Mouse (Mus musculus): Measurements from ENCODE around the gene Fgf14.
"Not testable (repeated sequence)": the region's sequence is repeated elsewhere in the genome, so short reads cannot be mapped to it uniquely, and the experiment has no call there.

The Fgf14 gene

DNA sequence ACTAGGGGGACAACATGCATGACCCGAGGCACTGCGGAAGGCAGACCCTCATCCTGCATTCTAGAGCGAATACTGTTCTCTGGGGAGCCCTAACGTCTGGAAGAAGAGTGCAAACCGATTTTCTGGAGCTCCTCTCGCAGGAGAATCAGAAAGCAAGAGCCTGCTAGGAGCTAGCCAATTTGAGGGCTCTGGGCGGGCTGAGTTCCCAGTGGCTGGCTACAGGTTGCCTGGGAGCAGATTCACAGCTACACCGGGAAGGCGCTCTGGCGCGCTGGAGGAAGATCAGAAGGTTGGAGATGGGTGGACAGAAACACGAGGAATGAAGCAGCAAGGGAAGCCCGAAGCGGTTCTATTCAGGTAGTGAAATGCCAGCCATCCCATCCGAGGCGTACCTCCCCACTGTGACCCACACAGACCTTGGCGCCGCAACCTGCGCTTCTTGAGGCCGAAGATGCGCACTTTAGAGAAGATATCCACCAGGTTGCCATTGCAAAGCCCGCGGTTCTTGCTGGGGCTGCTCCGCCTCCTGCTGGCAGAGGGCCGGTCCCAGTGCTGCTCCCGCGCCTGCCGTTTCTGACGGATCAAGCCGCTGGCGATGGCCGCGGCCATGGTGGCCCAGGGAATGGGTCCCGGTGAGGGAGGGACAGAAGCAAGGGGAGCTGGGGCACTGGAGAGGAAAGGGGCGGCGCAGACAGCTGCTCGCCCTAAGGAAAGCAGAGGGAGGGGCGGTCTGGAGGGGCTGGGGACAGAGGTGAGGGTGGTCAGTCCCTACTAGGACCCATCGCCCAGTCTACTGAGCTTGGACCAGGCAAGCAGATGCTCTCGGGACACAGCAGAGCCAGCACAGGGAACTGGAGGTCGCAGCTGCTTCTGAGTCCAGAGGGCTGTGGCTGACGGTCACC lies 484.8 kb downstream of the Fgf14 start:
- DNase-seq (ENCODE audit: low spot score in 2 of 2), result no peak

DNA sequence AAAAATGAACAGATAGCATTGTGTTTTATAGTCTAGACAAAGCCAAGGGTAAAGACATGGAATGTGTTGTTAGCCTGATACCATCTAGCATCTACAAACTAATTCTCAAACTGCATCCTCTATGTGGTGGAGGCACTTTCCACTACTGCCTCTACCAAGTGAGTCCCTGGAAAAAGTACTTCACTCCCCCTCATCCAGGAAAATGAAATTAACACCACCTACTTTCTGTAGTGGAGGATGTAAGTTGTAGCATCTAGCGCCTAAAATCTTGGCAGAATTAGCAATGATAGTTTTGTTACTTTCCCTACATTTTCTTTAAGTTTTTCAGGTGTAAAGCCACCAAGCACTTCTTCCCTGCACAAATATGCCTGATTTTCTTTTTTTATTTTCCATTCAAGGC lies 496.7 kb downstream of the Fgf14 start:
- DNase-seq (ENCODE audit: low spot score in 2 of 2), result no peak

DNA sequence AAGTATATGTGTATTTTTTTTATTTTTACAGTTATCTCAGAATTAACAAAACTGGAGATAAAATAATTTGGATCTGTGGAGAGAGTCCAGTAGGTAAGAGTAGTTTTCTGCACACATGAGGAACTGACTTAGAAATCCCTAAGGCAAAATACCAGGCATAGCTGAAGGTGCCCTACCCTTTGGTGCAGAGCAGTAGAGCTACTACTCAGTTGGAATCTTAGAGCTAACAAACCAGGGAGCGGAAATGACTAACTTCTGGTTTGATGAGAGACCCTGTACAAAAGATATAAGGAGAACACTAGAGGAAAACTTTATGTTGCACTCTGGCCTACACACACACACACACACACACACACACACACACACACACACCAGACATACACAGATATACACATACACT lies 502.8 kb downstream of the Fgf14 start:
- DNase-seq (ENCODE audit: low spot score in 2 of 2), result no peak

DNA sequence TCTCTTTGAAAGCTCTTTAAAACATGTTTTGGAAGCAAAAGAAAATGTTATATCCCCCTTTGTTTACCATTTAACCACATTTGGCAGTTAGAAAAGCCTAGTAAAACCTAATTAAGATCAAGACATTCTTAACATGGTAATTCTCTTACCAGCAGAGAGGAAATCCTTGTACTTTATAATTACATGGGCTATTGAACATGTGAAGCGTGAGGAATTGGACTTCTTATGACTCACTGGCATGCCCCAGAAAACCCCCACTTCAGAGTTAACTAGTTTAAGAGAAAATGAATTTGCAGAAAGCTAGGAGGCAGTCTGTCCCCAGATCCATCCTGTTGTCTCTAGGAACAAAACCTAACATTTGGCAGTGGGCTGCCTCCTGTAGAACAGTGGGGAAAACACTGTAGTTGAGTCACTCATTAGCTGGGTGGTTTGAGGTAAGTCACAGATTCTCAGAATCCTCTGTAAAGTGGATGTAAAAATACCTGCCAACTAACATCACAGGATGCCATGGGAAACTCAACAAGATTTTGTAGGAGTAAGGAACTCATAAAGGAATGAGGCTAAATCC lies 513.2 kb downstream of the Fgf14 start:
- DNase-seq (ENCODE audit: low spot score in 2 of 2), result no peak

DNA sequence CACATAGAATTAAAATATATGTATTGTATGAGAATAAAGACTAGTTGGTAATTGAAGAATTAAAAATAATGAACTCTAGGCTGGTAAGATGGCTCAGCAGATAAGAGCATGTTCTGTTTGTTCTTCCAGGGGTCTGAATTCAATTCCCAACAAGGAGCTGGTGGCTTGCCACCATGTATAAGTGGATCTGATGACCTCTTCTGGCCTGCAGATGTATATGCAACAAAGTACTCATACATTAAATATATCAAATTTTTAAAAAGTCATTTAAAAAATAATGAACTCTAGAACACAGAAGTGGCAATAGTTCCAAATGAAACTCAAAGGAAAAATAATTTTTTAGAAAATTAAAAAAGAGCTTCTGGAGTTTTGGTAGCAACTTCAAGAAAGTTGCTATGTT lies 529.5 kb downstream of the Fgf14 start:
- no peak for DNase-seq (ENCODE audit: low spot score in 2 of 2)

DNA sequence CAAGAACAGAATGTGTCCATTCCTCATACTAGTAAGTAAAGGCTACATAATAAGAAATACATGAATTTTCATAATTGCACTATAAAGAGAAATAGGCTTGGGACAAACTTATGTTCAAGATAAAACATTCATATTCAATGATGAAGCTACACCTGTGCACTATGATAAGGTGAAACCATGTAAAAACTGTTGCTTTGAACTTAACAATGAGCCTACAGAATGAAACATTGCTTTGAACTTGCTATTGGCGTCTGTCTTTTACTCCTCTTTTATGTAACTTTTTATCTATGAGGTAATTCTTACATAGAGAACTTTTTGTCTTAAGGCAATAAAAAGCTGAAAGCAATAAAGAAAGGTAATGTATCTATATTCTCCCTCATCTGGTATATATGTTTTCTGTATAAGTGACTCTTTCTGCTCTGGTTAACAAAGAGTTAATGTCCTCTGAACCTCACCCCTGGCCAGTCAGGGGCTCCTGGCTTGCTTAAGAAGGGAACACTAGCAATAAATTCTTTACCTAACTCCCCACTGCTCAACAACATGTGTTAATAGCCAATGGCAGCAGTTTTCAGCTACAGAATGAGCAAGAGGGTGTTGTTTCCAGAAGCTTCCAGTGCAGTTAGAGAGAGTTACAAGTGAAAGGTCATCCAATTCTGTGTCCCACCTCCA lies 569.6 kb downstream of the Fgf14 start:
- DNase-seq (ENCODE audit: low spot score in 2 of 2), result no peak

DNA sequence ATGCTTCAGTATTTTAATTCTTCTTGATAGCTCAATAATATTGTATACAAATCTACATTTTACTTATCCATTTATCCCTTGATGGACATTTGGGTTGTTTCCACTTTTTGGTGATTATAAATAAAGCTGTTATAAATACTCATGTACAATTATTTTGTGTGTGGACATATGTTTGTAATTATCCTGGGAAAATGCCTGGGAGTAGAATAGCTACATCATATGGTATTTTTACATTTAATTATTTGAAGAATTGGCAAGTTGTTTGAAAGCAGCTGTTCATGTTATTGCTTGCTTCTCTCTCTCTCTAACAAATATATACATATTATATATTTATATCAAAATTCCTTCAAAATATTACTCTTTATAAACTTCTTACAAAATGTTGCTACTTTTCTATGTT lies 593.8 kb downstream of the Fgf14 start:
- DNase-seq (ENCODE audit: low spot score in 2 of 2), result no peak

DNA sequence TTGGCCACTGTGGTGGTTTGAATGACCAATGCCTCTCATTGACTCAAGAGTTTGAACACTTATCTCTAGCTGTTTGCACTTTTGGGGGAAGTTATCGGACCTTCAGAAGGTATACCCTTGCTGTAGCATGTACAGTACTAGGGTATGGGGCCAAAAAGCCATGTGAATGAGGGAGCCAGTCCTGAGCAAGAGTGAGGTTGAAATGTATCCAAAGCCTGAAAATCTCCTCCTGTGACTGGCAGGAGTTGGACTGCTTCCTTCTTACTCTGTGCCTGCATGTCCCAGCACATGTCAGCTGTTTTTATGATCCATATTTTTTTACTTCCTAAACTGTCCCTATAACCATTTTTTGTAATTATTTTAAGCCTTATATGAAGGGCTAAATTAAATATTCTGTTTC lies 632.9 kb downstream of the Fgf14 start:
- DNase-seq (ENCODE audit: low spot score in 2 of 2), result no peak

DNA sequence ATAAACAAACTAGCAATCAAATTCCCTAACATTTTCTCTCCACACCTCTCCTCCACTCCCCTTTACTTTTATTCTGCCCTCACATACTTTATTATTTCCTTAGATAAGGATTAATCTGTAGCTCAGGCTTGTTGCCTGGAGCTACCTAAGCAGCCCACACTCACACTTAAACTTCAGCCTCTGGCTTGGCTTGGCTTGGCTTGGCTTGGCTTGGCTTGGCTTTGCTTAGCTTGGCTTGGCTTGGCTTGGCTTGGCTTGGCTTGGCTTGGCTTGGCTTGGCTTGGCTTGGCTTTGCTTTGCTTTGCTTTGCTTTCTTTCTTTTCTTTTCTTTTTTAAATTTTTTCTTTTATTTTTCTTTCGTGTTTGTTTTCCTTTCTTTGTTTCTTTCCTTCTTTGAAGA lies 636.3 kb downstream of the Fgf14 start:
- no peak for DNase-seq (ENCODE audit: low spot score in 2 of 2)

DNA sequence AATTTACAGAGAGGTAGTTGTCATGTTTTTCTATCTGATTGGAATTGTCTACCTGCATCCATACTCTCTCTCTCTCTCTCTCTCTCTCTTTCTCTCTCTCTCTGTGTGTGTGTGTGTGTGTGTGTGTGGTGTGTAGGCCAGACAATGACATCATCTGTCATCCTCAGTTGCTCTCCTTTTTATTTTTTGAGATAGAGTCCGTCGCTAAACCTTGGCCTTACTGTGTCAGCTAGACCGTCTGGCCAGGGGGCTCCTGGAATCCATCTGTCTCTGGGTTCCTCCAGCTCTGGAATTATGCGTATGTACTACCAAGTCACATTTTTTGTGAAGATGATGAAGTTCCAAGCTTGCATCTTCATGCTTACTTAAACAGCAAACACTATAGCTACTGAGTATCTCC lies 639.5 kb downstream of the Fgf14 start:
- DNase-seq (ENCODE audit: low spot score in 2 of 2), result no peak

DNA sequence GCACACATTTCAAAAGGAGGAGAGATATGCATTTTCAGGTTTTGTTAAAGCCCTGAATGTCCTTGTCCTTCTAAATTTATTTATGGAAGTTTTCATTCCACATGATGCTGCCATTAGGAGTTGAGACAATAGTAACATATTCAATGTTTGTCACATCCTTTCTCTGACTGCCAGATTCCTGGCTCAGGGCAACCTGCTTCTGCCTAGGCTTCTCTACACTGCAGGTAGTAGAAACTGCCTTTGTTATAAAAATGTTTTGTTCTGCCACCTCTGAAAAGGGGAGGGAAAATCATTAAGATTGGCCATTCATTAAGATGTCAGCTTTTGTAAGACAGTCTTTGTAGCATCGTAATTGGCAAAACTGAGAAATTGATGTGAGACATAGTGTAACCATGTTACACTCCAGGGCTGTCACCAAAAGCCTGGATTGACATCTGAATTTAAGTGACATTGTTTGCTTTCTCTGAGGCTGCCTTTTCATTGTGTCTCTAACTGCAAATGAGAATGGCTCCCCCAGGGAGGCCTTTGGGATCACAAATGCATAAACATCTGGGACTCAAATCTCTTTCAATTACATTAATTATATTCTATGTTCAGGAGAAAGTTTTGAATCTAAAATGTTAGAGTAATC lies 640.2 kb downstream of the Fgf14 start:
- no peak for DNase-seq (ENCODE audit: low spot score in 2 of 2)

DNA sequence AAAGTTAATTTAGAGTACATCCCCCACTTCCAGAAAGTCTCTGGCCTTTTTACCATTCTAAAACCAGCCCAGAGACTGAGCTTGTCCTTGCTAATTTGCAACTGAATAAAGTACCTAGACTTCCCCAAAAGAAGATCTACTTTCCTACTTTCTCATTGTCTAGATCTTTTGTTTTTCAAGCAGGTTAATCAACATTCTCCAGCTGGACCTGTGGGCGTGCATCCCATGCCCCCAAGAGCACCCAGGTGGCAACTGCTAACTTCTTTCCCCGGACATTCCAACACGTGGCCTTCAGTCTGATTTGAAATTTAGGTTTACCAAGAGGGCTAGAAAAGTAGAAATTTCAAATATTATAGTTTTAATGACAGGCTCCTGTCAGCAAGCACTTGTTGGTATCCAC lies 643.6 kb downstream of the Fgf14 start:
- not testable (repeated sequence) for DNase-seq (ENCODE audit: low spot score in 2 of 2)

DNA sequence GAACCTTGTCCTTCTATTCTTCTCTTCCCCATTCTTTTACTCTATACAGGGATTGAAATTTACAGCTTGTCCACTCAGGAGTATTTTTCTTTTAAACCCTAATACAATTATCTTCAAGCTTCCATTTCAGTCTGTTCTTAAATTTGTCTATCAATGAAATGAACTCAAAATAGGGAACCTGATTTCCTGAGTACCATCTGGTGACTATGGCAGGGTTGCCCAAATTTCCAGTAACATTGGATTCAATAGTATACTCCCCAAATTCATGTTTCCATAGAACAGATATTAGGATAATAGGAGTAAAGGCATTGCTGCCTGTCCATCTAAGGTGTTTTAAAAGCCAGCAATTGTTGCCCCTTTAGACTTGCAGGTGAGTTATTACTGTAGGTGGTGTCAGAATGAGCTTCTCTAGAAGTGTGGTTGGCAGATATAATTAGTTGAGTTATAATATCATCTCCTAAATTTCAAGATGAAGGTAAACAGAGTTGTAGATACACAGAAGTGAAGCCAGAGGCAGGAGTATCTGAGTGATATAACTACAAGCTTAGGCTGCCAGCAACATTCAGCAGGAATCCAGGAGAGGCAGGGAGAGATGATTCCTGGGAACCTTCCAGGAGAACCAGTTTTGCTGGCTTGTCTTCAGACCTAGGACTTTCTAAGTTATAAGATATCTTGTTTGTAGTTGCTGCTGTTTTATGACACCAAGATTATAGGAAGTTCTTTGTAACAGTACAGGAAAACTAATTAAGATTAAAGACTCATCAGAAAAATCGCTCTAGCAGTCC lies 648.8 kb downstream of the Fgf14 start:
- no peak for DNase-seq (ENCODE audit: low spot score in 2 of 2)

DNA sequence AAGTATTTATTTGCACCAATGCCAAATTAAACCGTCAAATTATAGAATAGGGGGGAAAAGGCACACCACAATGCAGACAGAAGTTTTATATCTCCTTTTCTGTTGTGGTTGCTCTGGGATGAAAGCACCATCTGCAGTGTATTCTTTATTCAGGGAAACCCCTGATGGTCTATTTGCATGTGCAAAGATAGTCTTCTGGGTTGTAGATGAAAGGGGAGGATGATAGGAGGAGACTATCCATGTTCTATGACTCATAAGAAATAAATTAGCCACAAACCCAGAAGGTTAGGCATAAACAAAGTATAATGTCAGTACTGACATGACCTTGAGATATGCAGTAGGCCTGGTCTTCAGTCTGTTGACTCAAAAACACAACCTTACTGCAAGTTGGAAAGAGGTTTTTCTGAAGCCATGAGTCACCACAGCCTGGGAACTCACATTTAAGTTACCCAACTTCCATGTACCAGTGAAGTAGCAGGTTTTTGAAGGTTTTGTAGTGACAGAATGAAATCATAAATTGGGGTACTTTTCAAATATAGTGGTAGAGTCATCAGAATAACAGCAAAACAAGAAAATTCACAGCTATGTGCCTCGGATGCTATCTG lies 686.2 kb downstream of the Fgf14 start:
- no peak for DNase-seq (ENCODE audit: low spot score in 2 of 2)

DNA sequence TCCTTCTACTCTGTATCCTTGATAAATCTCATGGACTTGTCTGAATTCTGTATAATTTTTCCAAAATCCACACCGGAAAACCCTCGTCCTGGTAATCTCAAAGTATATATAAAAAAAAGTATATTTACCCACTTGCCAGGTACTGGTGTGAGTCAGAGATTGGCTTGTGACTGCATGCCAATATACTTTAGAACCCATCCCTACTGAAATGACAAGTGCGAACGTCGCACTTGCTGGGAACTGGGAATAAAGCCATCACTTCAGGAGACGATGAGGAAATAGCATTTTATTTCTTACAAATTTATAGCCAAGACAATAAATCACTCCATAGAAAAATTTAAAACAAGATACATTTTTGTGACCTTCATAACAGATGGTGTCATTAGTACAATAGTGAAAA lies 708.9 kb downstream of the Fgf14 start:
- DNase-seq (ENCODE audit: low spot score in 2 of 2), result no peak

DNA sequence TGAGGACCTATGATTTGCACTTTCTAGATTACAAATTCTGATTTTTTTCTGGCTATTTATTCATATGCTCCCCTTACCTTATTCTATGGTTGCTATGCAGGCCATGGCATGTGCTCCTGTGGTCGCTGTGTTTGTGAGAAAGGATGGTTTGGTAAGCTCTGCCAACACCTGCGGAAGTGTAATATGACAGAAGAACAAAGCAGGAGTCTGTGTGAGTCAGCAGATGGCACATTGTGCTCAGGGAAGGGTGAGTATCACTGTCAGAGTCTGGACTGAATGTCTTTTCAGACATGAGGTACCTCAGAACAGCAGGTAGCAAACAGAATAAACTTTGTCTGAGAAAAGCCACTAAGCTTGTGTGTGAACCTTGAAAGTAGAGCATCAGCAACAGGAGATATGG lies 710.4 kb downstream of the Fgf14 start:
- DNase-seq (ENCODE audit: low spot score in 2 of 2), result no peak
